Mouse (Mus musculus): ENCODE measurements around the gene Pi4k2a.

Pi4k2a gene

DNA sequence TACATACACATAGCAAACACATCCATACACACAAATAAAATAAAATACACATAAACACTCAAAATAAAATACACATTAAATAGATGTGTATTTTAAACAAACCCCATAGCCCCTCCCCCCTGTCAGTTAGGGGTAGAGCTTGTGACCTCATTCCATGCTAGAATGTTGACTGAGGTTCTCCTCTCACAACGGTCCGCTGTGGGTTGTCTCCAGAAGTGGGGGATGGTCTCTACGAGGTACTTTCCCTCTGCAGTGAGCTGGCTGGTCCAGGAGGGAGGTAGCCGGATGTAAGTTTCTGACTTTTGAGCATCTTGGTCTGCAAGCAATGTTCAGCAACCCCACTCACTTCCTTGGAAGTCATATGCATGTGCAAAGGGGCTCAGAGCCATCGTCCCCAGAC is 73.5 kb downstream of the Pi4k2a start, which contains the start of gene Zfyve27:
Zfyve27 (plus strand) TSS at position 188 of the 400 bp plus-strand sequence.
- DNase-seq (ENCODE audit: low spot score in 2 of 2), result no peak

DNA sequence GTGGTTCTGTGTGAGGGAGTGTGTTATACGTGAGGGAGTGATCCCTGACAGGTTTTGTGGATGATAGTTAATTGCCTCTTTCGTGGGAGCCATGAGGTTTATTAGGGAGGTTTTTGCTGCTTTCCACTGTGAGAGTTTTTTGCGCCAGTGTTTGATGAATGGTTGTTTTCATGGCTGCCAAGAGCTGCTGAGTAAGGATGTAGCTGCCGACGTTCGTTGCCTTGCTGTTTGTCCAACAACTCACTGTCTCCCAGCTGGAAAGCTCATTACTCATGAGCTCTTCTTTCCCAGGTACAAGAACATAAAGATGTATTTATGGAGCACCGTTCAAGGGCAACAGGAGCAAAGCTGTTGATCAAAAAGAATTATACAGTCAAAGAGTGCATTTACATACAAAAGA is 73.9 kb downstream of the Pi4k2a start:
- no peak for DNase-seq (ENCODE audit: low spot score in 2 of 2)

DNA sequence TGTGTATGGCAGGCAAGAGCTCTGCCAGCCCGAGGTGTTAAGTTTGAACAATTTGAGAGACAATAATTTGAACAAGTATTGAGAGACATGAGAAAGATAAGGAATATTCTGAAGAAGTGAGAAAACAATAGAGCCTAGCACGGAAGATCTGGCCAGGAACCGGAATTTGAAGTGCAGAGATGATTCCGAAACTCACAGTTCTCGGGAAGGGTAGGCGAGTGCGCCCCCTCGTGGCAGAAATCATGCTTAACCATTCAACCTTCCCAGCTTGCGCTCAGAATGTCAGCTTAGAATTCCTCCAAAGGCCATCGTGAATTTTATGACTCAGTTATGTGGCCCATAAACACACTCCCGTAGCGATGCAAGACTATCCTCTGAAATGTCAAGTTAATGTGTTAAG is 75.9 kb downstream of the Pi4k2a start:
- peak; percentile 84 to 88 for DNase-seq (ENCODE audit: low spot score in 2 of 2)

DNA sequence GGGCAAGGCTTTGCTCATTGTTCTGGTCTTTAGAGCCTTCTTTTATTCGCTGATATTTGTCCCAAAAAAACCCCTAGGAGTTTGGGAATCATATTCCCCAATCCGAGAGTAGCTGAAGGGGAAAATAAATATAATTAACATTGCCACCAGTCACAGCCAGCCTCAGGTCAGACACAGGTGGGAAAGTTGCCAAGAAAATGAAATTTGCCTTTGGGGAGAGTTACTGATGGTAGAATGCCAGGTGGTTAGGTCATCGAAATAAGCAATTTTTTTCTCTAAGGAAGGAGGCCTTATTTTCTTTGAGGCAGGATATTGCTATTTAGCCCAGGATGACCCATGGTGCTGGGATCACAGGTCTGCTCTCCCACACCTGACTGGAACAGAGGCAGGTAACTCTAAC is 76.5 kb downstream of the Pi4k2a start:
- DNase-seq (ENCODE audit: low spot score in 2 of 2), result no peak

DNA sequence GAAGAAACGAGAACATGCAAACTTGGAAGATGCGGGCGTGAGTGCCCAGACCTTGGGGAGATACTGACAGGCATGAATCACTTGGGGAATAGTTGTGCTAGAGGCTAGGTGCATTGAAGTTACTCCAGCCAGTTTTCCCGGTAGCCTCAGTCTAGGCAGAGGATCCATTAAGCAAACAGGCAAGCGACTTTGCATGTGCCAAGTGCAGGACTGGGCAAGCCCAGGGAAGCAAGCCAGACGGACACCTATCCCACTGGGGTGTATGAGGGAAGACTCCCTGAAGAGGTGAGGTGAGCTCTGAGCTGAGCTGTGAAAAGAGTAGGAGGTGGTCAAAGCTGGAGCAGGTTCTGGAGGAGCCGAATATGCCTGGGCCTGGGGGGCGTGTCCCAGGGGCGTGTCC is 77.2 kb downstream of the Pi4k2a start:
- no peak for DNase-seq (ENCODE audit: low spot score in 2 of 2)

DNA sequence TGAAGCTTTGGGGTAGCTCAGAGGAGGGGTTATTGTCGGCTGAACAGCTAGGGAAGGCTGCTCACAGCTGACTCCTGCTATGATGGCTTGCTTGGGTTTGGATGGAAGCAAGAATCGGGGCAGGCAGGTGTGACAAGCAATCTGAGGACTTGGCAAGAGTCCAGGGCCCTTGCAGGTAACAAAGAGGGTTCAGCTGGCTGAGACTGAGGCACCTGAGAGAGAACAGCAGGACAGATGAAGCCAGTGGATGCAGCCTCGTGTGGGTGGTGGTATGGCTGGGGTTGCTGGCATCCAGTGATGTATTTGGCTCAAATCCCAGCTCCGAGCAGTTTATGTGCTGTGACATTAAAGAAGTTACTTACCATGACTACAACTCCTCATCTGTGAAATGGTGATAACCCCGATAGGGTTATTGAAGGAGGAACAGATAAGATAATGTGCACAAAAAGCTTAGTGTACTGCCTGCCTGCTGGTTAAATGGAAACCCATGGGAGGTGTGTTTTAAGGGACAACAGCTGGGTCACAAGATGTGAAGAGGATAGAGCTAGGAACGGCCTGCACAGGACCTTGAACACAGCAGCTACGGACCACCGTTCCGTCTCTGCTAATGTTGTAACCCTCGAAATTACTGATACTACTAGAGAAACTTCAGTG is 79.2 kb downstream of the Pi4k2a start:
- no peak for DNase-seq (ENCODE audit: low spot score in 2 of 2)

DNA sequence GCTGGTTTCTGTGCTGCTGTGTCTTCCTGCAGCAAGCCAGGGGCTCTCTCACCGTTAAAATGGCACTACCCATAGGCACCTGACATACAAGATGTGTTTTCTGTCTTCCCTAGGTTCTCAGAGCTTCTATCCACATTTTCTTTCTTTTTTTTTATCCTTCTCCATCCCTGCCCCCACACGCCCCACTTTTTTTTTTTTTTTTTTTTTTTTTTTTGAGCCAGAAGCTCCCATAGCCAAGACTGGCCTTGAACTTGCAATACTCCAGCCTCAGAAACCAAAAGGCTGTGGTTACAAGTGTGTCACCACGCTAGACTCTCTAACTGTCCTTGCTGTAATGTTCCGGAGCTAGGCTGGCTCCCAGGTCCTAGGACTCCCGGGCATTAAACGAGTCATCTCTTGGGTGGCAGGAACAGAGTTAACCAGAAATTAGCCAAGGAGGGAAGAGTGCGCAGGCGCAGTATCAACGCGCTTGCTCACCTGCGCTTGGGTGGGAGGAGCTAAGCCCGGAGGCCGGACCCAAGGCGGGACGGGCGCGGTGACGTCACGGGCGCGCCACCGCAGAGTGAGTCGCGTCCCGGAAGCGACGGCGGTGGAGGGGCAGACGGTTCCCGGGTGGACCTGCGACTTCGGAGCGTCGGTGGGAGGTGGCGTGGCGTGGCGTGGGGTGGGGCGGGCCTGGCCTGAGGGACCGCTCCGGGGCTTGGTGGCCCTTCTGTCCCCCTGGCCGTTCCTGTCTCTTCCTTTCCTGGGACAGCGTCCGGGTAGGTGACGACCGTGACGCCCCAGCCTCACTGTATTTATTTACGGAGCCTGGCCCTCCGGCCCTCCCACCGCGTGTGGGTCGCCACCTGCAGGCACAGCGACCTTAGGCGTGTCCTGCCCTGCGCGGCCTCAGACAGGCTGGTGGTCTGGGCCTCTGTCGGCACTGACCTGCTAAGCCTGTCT is 80.0 kb downstream of the Pi4k2a start:
- peak; percentile 90 to 93 for DNase-seq (ENCODE audit: low spot score in 2 of 2)

Measured in urinary bladder, postnatal 36 days (tissue).